Mouse (Mus musculus) C2C12 (cell line): ENCODE measurements around the gene Rhoa. TPM values are rescaled to one million over a fixed set of nuclear protein-coding genes. Genes with fewer than 3 reads are reported as not detected.

Experiments
- H3K27me3 ChIP-seq: one replicate; pipeline ENCODE4 v1.6.1; 2011; ENCODE audit not compliant: control insufficient read depth, insufficient read depth, insufficient read length
- H3K36me3 ChIP-seq: one replicate; pipeline ENCODE4 v1.6.1; 2011; ENCODE audit not compliant: control insufficient read depth, insufficient read depth
- H3K4me3 ChIP-seq: one replicate; pipeline ENCODE4 v1.5.1; 2011; ENCODE audit warnings: mild to moderate bottlenecking, control low read depth; ENCODE audit not compliant: poor library complexity, insufficient read depth, severe bottlenecking
- H3K79me2 ChIP-seq: one replicate; pipeline ENCODE4 v1.6.1; 2011; ENCODE audit not compliant: control insufficient read depth, insufficient read depth
- H3K79me3 ChIP-seq: one replicate; pipeline ENCODE4 v1.6.1; 2011; ENCODE audit warnings: low read depth, control low read depth
- H3ac ChIP-seq: one replicate; pipeline ENCODE3; 2011; ENCODE audit warnings: low read depth; ENCODE audit not compliant: control insufficient read depth, insufficient read length
- CEBPB ChIP-seq: IDR thresholded peaks from one replicate; pipeline ENCODE4 v1.6.1; 2011; ENCODE audit warnings: low read depth, mild to moderate bottlenecking, control low read depth, moderate library complexity
- CTCF ChIP-seq: IDR thresholded peaks from one replicate; pipeline ENCODE4 v1.5.1; 2011; ENCODE audit not compliant: control insufficient read depth, insufficient read depth, insufficient read length
- FOSL1 ChIP-seq: IDR thresholded peaks from one replicate; pipeline ENCODE4 v1.8.0; 2011; ENCODE audit warnings: mild to moderate bottlenecking, low read length; ENCODE audit not compliant: poor library complexity, insufficient read depth, severe bottlenecking
- MAX ChIP-seq: IDR thresholded peaks from one replicate; pipeline ENCODE4 v1.6.1; 2011; ENCODE audit warnings: mild to moderate bottlenecking, control low read depth
- MYOD1 ChIP-seq: IDR thresholded peaks from one replicate; pipeline ENCODE4 v1.6.1; 2011; ENCODE audit warnings: low read depth; ENCODE audit not compliant: control insufficient read depth, insufficient read length
- MYOG ChIP-seq: IDR thresholded peaks from one replicate; pipeline ENCODE4 v1.6.1; 2011; ENCODE audit not compliant: control insufficient read depth, insufficient read length; ENCODE audit errors: extremely low read depth
- USF1 ChIP-seq: IDR thresholded peaks from one replicate; pipeline ENCODE4 v1.6.1; 2011; ENCODE audit warnings: low read depth, mild to moderate bottlenecking, control low read depth, moderate library complexity
- polyA plus RNA-seq: library from polyadenylated mRNA; unstranded; fragments of >200 nt; fragmentation: generic; extraction: Trizol; gene quantifications from one replicate; pipeline ENCODE4 v1.2.1, GENCODE M21; 2012; ENCODE audit warnings: missing spikeins

Gene Rhoa
- polyA plus RNA-seq, 1 experiment = 300 TPM

DNA sequence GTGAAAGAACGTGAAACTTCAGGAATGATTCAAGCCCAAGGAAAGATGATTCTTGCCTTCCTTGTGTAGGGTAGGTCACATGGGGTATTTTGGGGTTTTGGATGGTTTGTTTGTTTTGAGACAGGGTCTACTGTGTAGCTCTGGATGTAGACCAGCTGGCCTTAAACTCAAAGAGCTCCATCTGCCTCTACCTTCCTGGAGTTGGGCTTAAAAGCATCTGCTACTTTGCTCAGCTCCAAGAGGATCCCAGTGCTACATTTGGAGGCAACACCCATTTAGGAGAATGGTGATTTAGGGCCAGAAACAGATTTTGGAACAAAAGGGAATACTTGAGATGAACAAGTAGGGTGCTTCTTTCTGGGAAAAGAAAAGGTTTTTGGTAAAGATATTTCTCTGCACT lies 18.9 kb downstream of the Rhoa start:
- no peak overlapping the region for H3K4me3 ChIP-seq
- no peak overlapping the region for H3ac ChIP-seq
- no peaks in the 10 kb centered on the region for H3K27me3 ChIP-seq
- peaks cover 58% of the 10 kb centered on the region for H3K36me3 ChIP-seq
- TF ChIP-seq CTCF = no peak
- TF ChIP-seq MYOG = no peak
- TF ChIP-seq CEBPB = no peak
- no peak for TF ChIP-seq MYOD1
- no peak for TF ChIP-seq MAX
- no peak for TF ChIP-seq USF1
- no peak for TF ChIP-seq FOSL1
- peaks cover 89% of the 10 kb centered on the region for H3K79me3 ChIP-seq
- peaks cover 100% of the 10 kb centered on the region for H3K79me2 ChIP-seq

DNA sequence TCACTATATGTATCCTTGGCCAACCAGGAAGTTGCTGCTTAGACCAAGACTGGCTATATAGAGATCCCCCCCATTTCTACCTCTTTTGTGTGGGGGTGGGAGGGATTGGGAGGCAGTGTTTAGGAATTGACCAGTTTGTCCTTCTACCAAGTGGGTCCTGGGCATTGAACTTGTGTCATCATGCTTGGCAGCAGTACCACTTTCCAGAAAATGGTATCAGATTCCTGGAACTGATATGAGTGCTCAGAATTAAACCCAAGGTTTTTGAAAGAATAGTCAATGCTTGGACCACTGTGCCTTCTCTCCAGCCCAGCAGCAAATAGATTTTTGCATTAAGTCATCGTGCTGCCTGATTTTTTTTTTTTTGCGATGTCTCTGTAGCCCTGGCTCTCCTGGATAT lies 19.9 kb downstream of the Rhoa start:
- Histone ChIP-seq H3K4me3 (no peak overlapping the region), H3K27me3 (no peaks in the 10 kb centered on the region), H3K79me3 (peaks cover 80% of the 10 kb centered on the region), H3ac (no peak overlapping the region), H3K79me2 (peaks cover 95% of the 10 kb centered on the region), H3K36me3 (peaks cover 68% of the 10 kb centered on the region)
- no peak for TF ChIP-seq FOSL1
- TF ChIP-seq USF1 = no peak
- no peak for TF ChIP-seq CTCF

DNA sequence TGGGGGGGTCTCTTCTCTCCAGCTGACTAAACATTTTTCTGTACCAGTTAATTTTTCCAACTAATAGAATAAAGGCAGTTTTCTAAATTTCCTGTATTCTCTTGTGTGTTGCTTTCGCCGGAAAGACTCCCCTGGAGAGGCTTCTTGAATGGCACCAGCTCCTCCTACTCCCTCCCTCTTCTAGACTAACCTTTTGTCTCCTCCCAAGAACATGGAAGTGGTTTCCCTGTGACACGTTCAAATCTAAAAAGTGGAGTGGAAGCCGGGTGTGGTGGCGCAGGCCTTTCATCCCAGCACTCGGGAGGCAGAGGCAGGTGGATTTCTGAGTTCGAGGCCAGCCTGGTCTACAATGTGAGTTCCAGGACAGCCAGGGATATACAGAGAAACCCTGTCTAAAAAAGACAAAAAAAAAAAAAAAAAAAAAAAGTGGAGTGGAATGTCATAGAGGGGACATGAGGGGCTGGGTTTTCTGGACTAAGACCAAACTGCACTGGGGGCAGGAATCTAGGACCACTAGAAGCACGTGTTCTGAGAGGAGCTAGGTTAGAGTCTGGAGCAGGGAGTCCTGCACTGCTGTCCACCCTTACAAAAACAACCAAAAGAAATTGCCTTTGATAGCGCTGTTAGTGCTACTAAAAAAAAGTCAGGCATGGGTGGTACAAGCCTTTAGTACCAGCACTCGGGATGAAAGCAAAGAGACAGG lies 32.1 kb downstream of the Rhoa start:
- Histone ChIP-seq H3K36me3 (peaks cover 56% of the 10 kb centered on the region), H3K79me3 (peaks cover 12% of the 10 kb centered on the region), H3K4me3 (no peak overlapping the region), H3ac (no peak overlapping the region), H3K79me2 (peaks cover 22% of the 10 kb centered on the region), H3K27me3 (no peaks in the 10 kb centered on the region)
- TF ChIP-seq FOSL1 (no peak), MAX (no peak), MYOG (no peak), MYOD1 (no peak), CTCF (no peak), USF1 (no peak), CEBPB (no peak)

GRCm38 (mm10) chr9:108338551-108338885 lies 32.6 kb downstream of the Rhoa start:
- peaks cover 17% of the 10 kb centered on the region for H3K79me2 ChIP-seq
- no peak for TF ChIP-seq CEBPB
- no peak for TF ChIP-seq FOSL1
- no peak for TF ChIP-seq CTCF
- TF ChIP-seq MAX = no peak
- TF ChIP-seq MYOD1 = no peak
- no peak for TF ChIP-seq USF1
- no peak for TF ChIP-seq MYOG
- no peak overlapping the region for H3K4me3 ChIP-seq

DNA sequence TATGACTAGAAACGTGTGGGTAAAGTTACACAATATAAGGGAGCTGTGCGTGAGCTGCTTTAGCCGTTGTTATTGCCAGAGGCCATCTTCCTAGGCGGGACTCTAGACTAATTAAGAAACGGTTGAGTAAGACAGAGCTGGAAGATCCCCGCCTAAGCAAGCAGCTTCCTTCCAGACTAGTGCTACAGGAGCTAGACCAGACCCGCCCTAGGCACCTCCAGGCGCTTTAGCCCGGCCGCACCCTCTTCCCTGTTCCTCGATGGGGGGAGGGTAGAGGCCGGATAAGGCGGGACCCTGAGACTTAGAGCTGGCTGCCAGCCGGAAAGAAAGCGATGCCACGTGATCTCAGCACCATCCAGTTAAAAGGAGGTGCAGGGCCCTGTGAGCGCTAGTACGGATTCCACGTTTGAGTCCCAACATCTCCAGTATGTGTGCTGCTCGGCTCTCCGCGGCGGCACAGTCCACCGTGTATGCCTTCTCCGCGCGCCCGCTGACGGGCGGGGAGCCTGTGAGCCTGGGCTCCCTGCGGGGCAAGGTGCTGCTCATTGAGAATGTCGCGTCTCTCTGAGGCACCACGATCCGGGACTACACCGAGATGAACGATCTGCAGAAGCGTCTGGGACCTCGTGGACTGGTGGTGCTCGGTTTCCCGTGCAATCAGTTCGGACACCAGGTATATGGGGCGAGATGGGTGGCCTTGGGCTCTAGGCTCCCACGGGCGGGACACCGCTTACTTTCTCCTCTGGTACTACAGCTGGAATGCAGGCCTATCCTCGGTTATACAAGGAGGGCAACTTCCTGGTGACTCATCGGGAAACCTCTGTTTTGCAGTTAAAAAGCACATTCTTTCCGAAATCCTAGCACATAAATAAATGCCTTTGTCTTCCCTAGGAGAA lies 33.2 kb downstream of the Rhoa start, which contains the start of gene Gpx1:
Gpx1 (plus strand) TSS at position 18 of the 896 bp plus-strand sequence.
- Histone ChIP-seq H3ac (peak within 1 kb of the TSS; percentile 81), H3K79me3 (peaks cover 12% of the 10 kb centered on the region)

More at GRCm38 (mm10) chr9:108338551-108338885, 32.6 kb downstream of the Rhoa start:
- Histone ChIP-seq H3K36me3 (peaks cover 52% of the 10 kb centered on the region), H3ac (no peak overlapping the region), H3K27me3 (no peaks in the 10 kb centered on the region), H3K79me3 (peaks cover 12% of the 10 kb centered on the region)

DNA sequence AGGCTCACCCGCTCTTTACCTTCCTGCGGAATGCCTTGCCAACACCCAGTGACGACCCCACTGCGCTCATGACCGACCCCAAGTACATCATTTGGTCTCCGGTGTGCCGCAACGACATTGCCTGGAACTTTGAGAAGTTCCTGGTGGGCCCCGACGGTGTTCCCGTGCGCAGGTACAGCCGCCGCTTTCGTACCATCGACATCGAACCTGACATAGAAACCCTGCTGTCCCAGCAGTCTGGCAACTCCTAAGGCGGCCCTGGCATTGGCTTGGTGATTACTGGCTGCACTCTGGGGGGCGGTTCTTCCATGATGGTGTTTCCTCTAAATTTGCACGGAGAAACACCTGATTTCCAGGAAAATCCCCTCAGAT lies 33.9 kb downstream of the Rhoa start:
- Histone ChIP-seq H3ac (peak overlapping the region; percentile 43), H3K36me3 (peaks cover 42% of the 10 kb centered on the region), H3K27me3 (no peaks in the 10 kb centered on the region), H3K4me3 (peak overlapping the region; percentile 70), H3K79me2 (peaks cover 17% of the 10 kb centered on the region), H3K79me3 (peaks cover 12% of the 10 kb centered on the region)
- TF ChIP-seq USF1 (no peak), MYOD1 (no peak), CEBPB (no peak), CTCF (no peak), MYOG (no peak)

More for the DNA sequence above, 33.2 kb downstream of the Rhoa start, which contains the start of gene Gpx1:
- Histone ChIP-seq H3K4me3 (peak within 1 kb of the TSS; percentile 70), H3K79me2 (peaks cover 17% of the 10 kb centered on the region), H3K27me3 (no peaks in the 10 kb centered on the region), H3K36me3 (peaks cover 49% of the 10 kb centered on the region)
- TF ChIP-seq MAX (peak; percentile 22), USF1 (peak; percentile 96), CEBPB (no peak)
